Mouse (Mus musculus) myocyte (in vitro differentiated cells): ENCODE data around the gene Bcl6. TPM values are rescaled to one million over a fixed set of nuclear protein-coding genes. Genes with fewer than 3 reads are reported as not detected.
A peak's percentile ranks its signal among the peaks of the same experiment; 100 is the strongest.

Experiments used
- H3K27me3 ChIP-seq: one replicate; pipeline ENCODE4 v1.6.1; 2011; ENCODE audit not compliant: control insufficient read depth, insufficient read depth, insufficient read length
- H3K36me3 ChIP-seq: one replicate; pipeline ENCODE4 v1.6.1; 2011; ENCODE audit not compliant: control insufficient read depth, insufficient read depth
- H3K4me2 ChIP-seq: one replicate; pipeline ENCODE4 v1.6.1; 2011; ENCODE audit warnings: low read depth, control low read depth
- H3K4me3 ChIP-seq: one replicate; pipeline ENCODE4 v1.5.1; 2011; ENCODE audit warnings: mild to moderate bottlenecking, control low read depth, moderate library complexity
- H3K79me2 ChIP-seq: one replicate; pipeline ENCODE4 v1.6.1; 2011; ENCODE audit not compliant: control insufficient read depth, insufficient read depth
- H3ac ChIP-seq: one replicate; pipeline ENCODE4 v1.6.1; 2011; ENCODE audit not compliant: control insufficient read depth, insufficient read length
- CEBPB ChIP-seq: IDR thresholded peaks from 2 replicates; pipeline ENCODE4 v1.6.1; 2011; ENCODE audit warnings: mild to moderate bottlenecking, moderate library complexity; ENCODE audit not compliant: poor library complexity, insufficient read depth, severe bottlenecking
- E2F4 ChIP-seq: IDR thresholded peaks from one replicate; pipeline ENCODE4 v1.6.1; 2011; ENCODE audit warnings: mild to moderate bottlenecking, control low read depth, moderate library complexity; ENCODE audit not compliant: insufficient read depth
- MAX ChIP-seq: IDR thresholded peaks from one replicate; pipeline ENCODE4 v1.6.1; 2011; ENCODE audit warnings: low read depth, mild to moderate bottlenecking, control low read depth
- MYOD1 ChIP-seq, 3 experiments: IDR thresholded peaks; one replicate each; pipeline ENCODE4 v1.6.1; 2011; ENCODE audit warnings: control low read depth in 2 of 3, low read depth in 2 of 3, mild to moderate bottlenecking in 2 of 3, moderate library complexity in 1 of 3; ENCODE audit not compliant: insufficient read length in 2 of 3, control insufficient read depth in 1 of 3
- MYOG ChIP-seq, 3 experiments: IDR thresholded peaks; one replicate each; pipeline ENCODE4 v1.6.1; 2011; ENCODE audit warnings: control low read depth in 2 of 3, low read depth in 2 of 3, mild to moderate bottlenecking in 2 of 3; ENCODE audit not compliant: insufficient read length in 2 of 3, control insufficient read depth in 1 of 3, insufficient read depth in 1 of 3
- POLR2A ChIP-seq: IDR thresholded peaks from one replicate; pipeline ENCODE4 v1.6.1; 2011; ENCODE audit warnings: low read depth, mild to moderate bottlenecking, control low read depth, moderate library complexity; ENCODE audit not compliant: insufficient read length
- POLR2AphosphoS2 ChIP-seq: IDR thresholded peaks from one replicate; pipeline ENCODE4 v1.6.1; 2011; ENCODE audit warnings: low read depth, control low read depth; ENCODE audit not compliant: insufficient read length
- REST ChIP-seq: IDR thresholded peaks from one replicate; pipeline ENCODE4 v1.6.1; 2011; ENCODE audit warnings: mild to moderate bottlenecking, control low read depth, moderate library complexity; ENCODE audit not compliant: insufficient read depth, insufficient read length
- SRF ChIP-seq: IDR thresholded peaks from one replicate; pipeline ENCODE4 v1.6.1; 2011; ENCODE audit warnings: low read depth; ENCODE audit not compliant: control insufficient read depth, insufficient read length
- TCF12 ChIP-seq: IDR thresholded peaks from one replicate; pipeline ENCODE4 v1.6.1; 2011; ENCODE audit warnings: mild to moderate bottlenecking, control low read depth; ENCODE audit not compliant: poor library complexity, insufficient read depth, severe bottlenecking
- TCF3 ChIP-seq: IDR thresholded peaks from one replicate; pipeline ENCODE4 v1.6.1; 2011; ENCODE audit warnings: low read depth, control low read depth; ENCODE audit not compliant: insufficient read length
- USF1 ChIP-seq: IDR thresholded peaks from one replicate; pipeline ENCODE4 v1.6.1; 2011; ENCODE audit warnings: low read depth, mild to moderate bottlenecking, control low read depth, moderate library complexity
- polyA plus RNA-seq: library from polyadenylated mRNA; unstranded; fragments of >200 nt; fragmentation: generic; extraction: Trizol; gene quantifications from one replicate; pipeline ENCODE4 v1.2.1, GENCODE M21; 2012; ENCODE audit warnings: missing spikeins

The Bcl6 gene
- polyA plus RNA-seq, 1 experiment = 28.5 TPM

DNA sequence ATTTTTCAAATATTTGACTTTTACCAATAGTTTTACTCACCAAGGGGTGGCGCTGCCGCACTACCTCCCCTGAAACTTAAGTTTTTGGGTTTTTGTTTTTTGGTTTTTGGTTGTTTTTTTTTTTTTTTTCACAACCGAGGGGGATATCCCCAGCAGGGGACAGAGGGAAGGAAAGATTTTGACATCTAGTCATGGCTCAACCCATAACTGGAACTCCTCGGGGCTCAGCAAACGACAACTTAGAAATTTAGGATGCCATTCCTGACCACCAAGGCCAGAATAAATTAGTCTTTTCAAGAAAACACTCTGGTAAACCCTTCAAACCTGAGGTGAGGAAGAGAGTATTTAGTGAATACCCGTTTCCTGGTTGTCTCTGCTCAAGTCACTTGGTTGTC, 3.2 kb downstream of the Bcl6 start:
- Histone ChIP-seq H3ac (no peak overlapping the region), H3K79me2 (peaks cover 68% of the 10 kb centered on the region), H3K36me3 (no peaks in the 10 kb centered on the region), H3K4me2 (peak overlapping the region; percentile 89), H3K27me3 (no peaks in the 10 kb centered on the region), H3K4me3 (peak overlapping the region; percentile 92)
- TF ChIP-seq E2F4 = no peak
- TF ChIP-seq TCF3 = no peak

DNA sequence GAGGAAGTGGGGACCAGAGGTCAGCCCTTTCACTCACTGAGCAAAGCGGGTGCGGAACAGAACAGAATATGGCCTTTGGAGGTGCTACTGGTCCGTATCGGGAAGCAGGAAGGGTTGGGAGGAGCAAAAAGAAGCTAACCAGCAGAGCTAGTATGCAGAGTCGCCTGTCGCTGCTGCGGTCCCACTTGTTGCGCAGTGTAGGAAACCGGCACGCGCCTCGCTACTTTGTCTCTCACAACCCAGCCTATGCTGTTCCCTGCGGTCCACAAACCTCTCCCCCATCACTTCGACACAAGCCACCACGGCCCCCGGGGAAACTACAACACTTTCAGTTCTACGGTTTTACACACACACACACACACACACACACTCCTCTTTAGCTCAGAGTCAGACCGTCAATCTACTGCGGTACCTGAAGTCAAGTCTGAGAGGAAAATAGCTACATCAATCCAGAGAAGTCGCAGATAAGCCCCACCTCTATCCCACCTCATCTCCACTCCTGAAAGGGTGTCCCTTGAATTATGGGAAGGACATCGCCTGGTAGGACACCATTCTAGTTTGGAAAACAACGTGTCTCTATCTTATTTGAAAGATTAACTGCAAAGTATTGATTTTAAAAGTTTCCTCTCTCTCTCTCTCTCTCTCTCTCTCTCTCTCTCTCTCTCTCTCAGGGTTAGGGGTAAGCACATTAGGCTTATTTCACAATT, 3.7 kb downstream of the Bcl6 start:
- no peak overlapping the region for H3ac ChIP-seq
- TF ChIP-seq POLR2A = peak; percentile 54
- no peak for TF ChIP-seq MYOD1 (IDR thresholded peaks at IDR 0.05; ENCODE audit: control insufficient read depth in 1 of 3, insufficient read length in 2 of 3, low read depth in 2 of 3)
- 0 out of 2 replicates have a peak, but pooled peaks have one; percentile 11 for TF ChIP-seq CEBPB
- H3K4me2 ChIP-seq = peak overlapping the region; percentile 89
- H3K79me2 ChIP-seq = peaks cover 68% of the 10 kb centered on the region
- H3K36me3 ChIP-seq = no peaks in the 10 kb centered on the region
- no peaks in the 10 kb centered on the region for H3K27me3 ChIP-seq
- H3K4me3 ChIP-seq = peak overlapping the region; percentile 92

GRCm38 (mm10) chr16:23984183-23984582, 4.5 kb downstream of the Bcl6 start:
- Histone ChIP-seq H3K79me2 (peaks cover 70% of the 10 kb centered on the region), H3K36me3 (no peaks in the 10 kb centered on the region), H3K27me3 (no peaks in the 10 kb centered on the region), H3K4me2 (peak overlapping the region; percentile 89), H3K4me3 (peak overlapping the region; percentile 92), H3ac (no peak overlapping the region)
- no peak for TF ChIP-seq TCF3
- TF ChIP-seq E2F4 = no peak
- TF ChIP-seq MYOD1 (IDR thresholded peaks at IDR 0.05; ENCODE audit: control insufficient read depth in 1 of 3, insufficient read length in 2 of 3, low read depth in 2 of 3) = no peak
- no peak for TF ChIP-seq CEBPB
- TF ChIP-seq REST = no peak
- no peak for TF ChIP-seq TCF12
- peak; percentile 13 for TF ChIP-seq POLR2A
- TF ChIP-seq SRF = no peak
- TF ChIP-seq POLR2AphosphoS2 = peak; percentile 79
- TF ChIP-seq USF1 = no peak
- no peak for TF ChIP-seq MAX
- no peak for TF ChIP-seq MYOG (IDR thresholded peaks at IDR 0.05; ENCODE audit: control insufficient read depth in 1 of 3, insufficient read depth in 1 of 3, insufficient read length in 2 of 3, low read depth in 2 of 3)

GRCm38 (mm10) chr16:23982891-23983588, 5.6 kb downstream of the Bcl6 start:
- no peaks in the 10 kb centered on the region for H3K36me3 ChIP-seq
- H3K27me3 ChIP-seq = no peaks in the 10 kb centered on the region
- peak overlapping the region; percentile 89 for H3K4me2 ChIP-seq
- H3ac ChIP-seq = no peak overlapping the region
- peaks cover 75% of the 10 kb centered on the region for H3K79me2 ChIP-seq
- peak overlapping the region; percentile 92 for H3K4me3 ChIP-seq
- TF ChIP-seq SRF (no peak), E2F4 (no peak), REST (no peak), MYOD1 (IDR thresholded peaks at IDR 0.05; ENCODE audit: control insufficient read depth in 1 of 3, insufficient read length in 2 of 3, low read depth in 2 of 3) (peak in 2 of 3 experiments; percentile 52 to 66), MYOG (IDR thresholded peaks at IDR 0.05; ENCODE audit: control insufficient read depth in 1 of 3, insufficient read depth in 1 of 3, insufficient read length in 2 of 3, low read depth in 2 of 3) (peak in 1 of 3 experiments; percentile 69)

DNA sequence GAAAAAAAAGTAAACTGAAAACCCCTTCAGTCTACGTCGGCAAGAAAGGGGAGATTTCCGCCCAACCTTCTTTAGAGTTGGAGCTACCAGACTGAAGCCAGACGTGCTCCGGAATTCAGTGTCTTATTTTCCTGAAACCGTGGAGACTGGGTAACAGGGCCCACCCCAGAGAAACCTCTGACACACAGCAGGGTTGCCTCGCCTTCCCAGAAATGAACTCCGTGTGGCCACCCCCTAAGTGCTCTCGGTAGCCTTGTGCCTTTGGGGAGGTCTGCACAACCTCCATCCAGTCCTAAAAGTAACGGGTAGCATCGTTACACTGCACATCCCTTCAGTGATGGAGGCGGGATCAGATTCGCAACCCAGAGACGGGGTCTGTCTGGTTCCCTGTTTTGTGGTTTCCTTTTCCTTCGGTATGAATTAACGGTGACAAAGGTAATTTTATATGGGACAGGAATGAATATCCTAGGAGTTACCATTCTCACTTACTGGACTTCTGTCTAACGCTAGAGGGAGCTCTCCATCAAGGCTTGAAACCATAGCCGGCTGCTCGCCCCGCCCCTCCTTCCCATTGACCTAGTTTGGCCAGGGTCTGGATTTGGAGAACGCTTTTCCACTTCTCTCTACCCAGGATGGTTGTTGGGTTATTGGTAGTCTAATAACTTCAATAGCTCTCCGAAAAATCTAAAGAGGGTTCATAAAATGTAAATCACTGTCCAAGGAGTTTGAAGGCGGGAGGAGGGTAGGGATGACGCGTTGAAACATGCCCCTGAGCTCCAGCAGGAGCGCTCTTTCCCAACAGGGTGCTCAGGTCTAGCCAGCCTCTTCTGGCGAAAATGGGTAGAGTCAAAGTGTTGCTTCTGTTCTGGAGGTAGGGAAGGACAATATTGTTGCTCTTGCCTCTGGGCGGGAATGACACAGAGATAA, 6.5 kb downstream of the Bcl6 start:
- Histone ChIP-seq H3K27me3 (no peaks in the 10 kb centered on the region), H3K4me3 (peak overlapping the region; percentile 92), H3K79me2 (peaks cover 78% of the 10 kb centered on the region), H3ac (no peak overlapping the region), H3K36me3 (peaks cover 8% of the 10 kb centered on the region), H3K4me2 (peak overlapping the region; percentile 77)
- TF ChIP-seq E2F4 = no peak
- no peak for TF ChIP-seq TCF3
- no peak for TF ChIP-seq CEBPB
- TF ChIP-seq MYOG (IDR thresholded peaks at IDR 0.05; ENCODE audit: control insufficient read depth in 1 of 3, insufficient read depth in 1 of 3, insufficient read length in 2 of 3, low read depth in 2 of 3) = no peak
- TF ChIP-seq POLR2AphosphoS2 = no peak
- TF ChIP-seq POLR2A = no peak
- no peak for TF ChIP-seq SRF
- no peak for TF ChIP-seq MAX
- TF ChIP-seq REST = no peak
- no peak for TF ChIP-seq MYOD1 (IDR thresholded peaks at IDR 0.05; ENCODE audit: control insufficient read depth in 1 of 3, insufficient read length in 2 of 3, low read depth in 2 of 3)
